In genomic region chr3:26039696-26040095, GRCm38 (mm10) we compare ENCODE assay signal across 32 mouse cellular contexts.
A peak's percentile ranks its signal among the peaks of the same experiment; 100 is the strongest.
DNase-seq lines count a peak whose midpoint lies in the region; ATAC-seq and TF ChIP-seq lines count a peak whose summit lies in the region.
"Had no signal": no experiment of that assay in that cellular context is flagged by ENCODE, and none has a peak within 500 bp of the region (broad histone marks: within the 10 kb centered on the region; RNA-seq: fewer than 3 reads in every experiment).

No protein-coding gene starts in this region.

- no peak overlapping the region for H3K4me3 ChIP-seq in layer of hippocampus, adult 2 months
- H3K4me3 ChIP-seq: embryonic facial prominence, embryonic 10.5 days; embryonic facial prominence, embryonic 13.5 days; erythroblast, embryonic 14.5 days; forebrain, embryonic 12.5 days; forebrain, embryonic 15.5 days; heart, embryonic 12.5 days; heart, embryonic 15.5 days; hindbrain, embryonic 10.5 days; hindbrain, embryonic 13.5 days had no signal

- TF ChIP-seq CTCF in layer of hippocampus, adult 2 months (conservative IDR thresholded peaks at IDR 0.05) = no peak

- H3K27ac ChIP-seq in layer of hippocampus, adult 2 months = peak overlapping the region; percentile 68
- H3K27ac ChIP-seq: embryonic facial prominence, embryonic 10.5 days; embryonic facial prominence, embryonic 13.5 days; forebrain, embryonic 12.5 days; forebrain, embryonic 15.5 days; heart, embryonic 15.5 days; hindbrain, embryonic 10.5 days; hindbrain, embryonic 13.5 days had no signal

- peak; percentile 81 for ATAC-seq in frontal cortex, adult (ENCODE audit: low TSS enrichment)
- ATAC-seq: forebrain, embryonic 15.5 days; hindbrain, embryonic 16.5 days; Patski had no signal

- DNase-seq in frontal cortex, postnatal 14 days (ENCODE audit: low spot score in 2 of 2) = no peak
- peak; percentile 36 to 65 for DNase-seq in layer of hippocampus, adult 2 months (ENCODE audit: low spot score in 2 of 2)
- DNase-seq in layer of hippocampus, postnatal 36 days = no peak
- peak; percentile 6 for DNase-seq in right cerebral cortex, adult 18-20 months
- no peak for DNase-seq in right cerebral cortex, postnatal 10 days (ENCODE audit: low spot score in 2 of 2)
- DNase-seq in telencephalon, adult 2 months (ENCODE audit: low read depth, low spot score) = peak; percentile 67
- no peak for DNase-seq in gastrocnemius, postnatal 4 days (ENCODE audit: low spot score in 2 of 2)
- DNase-seq: adrenal gland, postnatal 10 days; adrenal gland, postnatal 36 days; B cell, adult 2 months; cerebellum, adult 11-12 months; cerebellum, adult 8-10 months; cerebellum, postnatal 10 days; cerebellum, postnatal 36 days; embryo, embryonic 11 days; gastrocnemius, postnatal 10 days; gastrocnemius, postnatal 36 days; heart, adult 18-20 months; heart, postnatal 10 days; heart, postnatal 36 days had no signal

Comparison
In these comparisons a context has a peak if more than half of its experiments do, and no peak if none do; other contexts are left out.
1. DNase-seq: peak in layer of hippocampus, adult 2 months (2 of 2), right cerebral cortex, adult 18-20 months (single experiment) and telencephalon, adult 2 months (single experiment); none in frontal cortex, postnatal 14 days (0 of 2), layer of hippocampus, postnatal 36 days (0 of 2), right cerebral cortex, postnatal 10 days (0 of 2) and gastrocnemius, postnatal 4 days (0 of 2).